Mouse (Mus musculus) erythroid progenitor cell, adult 5-6 weeks (primary cell): ENCODE results near the gene Kpna2. TPM values are rescaled to one million over a fixed set of nuclear protein-coding genes. Genes with fewer than 3 reads are reported as not detected.

Experiments used
- ATAC-seq: replicated peaks from 2 replicates; pipeline ENCODE4 v1.8.0; 2016; ENCODE audit warnings: moderate number of reproducible peaks, mild to moderate bottlenecking, moderate TSS enrichment, inconsistent platforms; ENCODE audit not compliant: poor library complexity, low FRiP score, severe bottlenecking
- total RNA-seq, 2 experiments: library from RNA; stranded (forward) in 1 of 2; stranded (reverse) in 1 of 2; fragments of 150-400 nt in 1 of 2; fragments of 186-747, 209-891 nt in 1 of 2; gene quantifications; 2 replicates each; pipeline versions ENCODE4 v1.2.3 to v1.2.4; 2015 to 2017; ENCODE audit warnings: low replicate concordance in 2 of 2

The Kpna2 gene
- total RNA-seq, 2 experiments from 2014 or later, result 286 to 494 TPM

- ATAC-seq, result no peak
Measured at GRCm38 (mm10) chr11:106954116-106954515, 45.2 kb downstream of the Kpna2 start.

Other genes with a start within 250 kb of the Kpna2 start
- 7.1 and 16.6 TPM in 2 replicates for gene Pecam1, start 248.9 kb downstream of the Kpna2 start, total RNA-seq (2015; ENCODE audit: low replicate concordance)
- gene Pecam1, start 248.9 kb downstream of the Kpna2 start, total RNA-seq (2017; ENCODE audit: low replicate concordance), result 5.5 and 7.2 TPM in 2 replicates
- gene Milr1, start 248.3 kb downstream of the Kpna2 start, total RNA-seq (2015; ENCODE audit: low replicate concordance), result 7.9 and 10.5 TPM in 2 replicates
- gene Milr1, start 248.3 kb downstream of the Kpna2 start, total RNA-seq (2017; ENCODE audit: low replicate concordance), result 9.1 and 13.4 TPM in 2 replicates
- gene Polg2, start 220.0 kb downstream of the Kpna2 start, total RNA-seq (2015; ENCODE audit: low replicate concordance), result 3.2 and 4.6 TPM in 2 replicates
- 1.4 and 3.9 TPM in 2 replicates for gene Polg2, start 220.0 kb downstream of the Kpna2 start, total RNA-seq (2017; ENCODE audit: low replicate concordance)
- gene Ddx5, start 210.4 kb downstream of the Kpna2 start, total RNA-seq (2015; ENCODE audit: low replicate concordance), result 493 and 595 TPM in 2 replicates
- 692 and 836 TPM in 2 replicates for gene Ddx5, start 210.4 kb downstream of the Kpna2 start, total RNA-seq (2017; ENCODE audit: low replicate concordance)
- 60.8 and 66.3 TPM in 2 replicates for gene Cep95, start 210.3 kb downstream of the Kpna2 start, total RNA-seq (2015; ENCODE audit: low replicate concordance)
- 39.8 and 61.5 TPM in 2 replicates for gene Cep95, start 210.3 kb downstream of the Kpna2 start, total RNA-seq (2017; ENCODE audit: low replicate concordance)
- gene Smurf2, start 78.8 kb downstream of the Kpna2 start, total RNA-seq (2015; ENCODE audit: low replicate concordance), result 7.9 and 9.2 TPM in 2 replicates
- 8.5 and 14.2 TPM in 2 replicates for gene Smurf2, start 78.8 kb downstream of the Kpna2 start, total RNA-seq (2017; ENCODE audit: low replicate concordance)
- 2.5 TPM in 1 of 2 replicates, not detected in the other for gene 1810010H24Rik, start 26.1 kb upstream of the Kpna2 start, total RNA-seq (2015; ENCODE audit: low replicate concordance)
- not detected in 2 replicates for gene 1810010H24Rik, start 26.1 kb upstream of the Kpna2 start, total RNA-seq (2017; ENCODE audit: low replicate concordance)
- gene Bptf, start 132.6 kb upstream of the Kpna2 start, total RNA-seq (2015; ENCODE audit: low replicate concordance), result 35.0 and 65.4 TPM in 2 replicates
- gene Bptf, start 132.6 kb upstream of the Kpna2 start, total RNA-seq (2017; ENCODE audit: low replicate concordance), result 54.1 and 57.1 TPM in 2 replicates
- gene Nol11, start 189.8 kb upstream of the Kpna2 start, total RNA-seq (2015; ENCODE audit: low replicate concordance), result 8.6 and 10.9 TPM in 2 replicates
- gene Nol11, start 189.8 kb upstream of the Kpna2 start, total RNA-seq (2017; ENCODE audit: low replicate concordance), result 7.9 and 9.5 TPM in 2 replicates